Mouse (Mus musculus) embryonic fibroblast, embryonic 13.5 days (primary cell): ENCODE results near the gene Dph6. TPM values are rescaled to one million over a fixed set of nuclear protein-coding genes. Genes with fewer than 3 reads are reported as not detected.
"Not testable (repeated sequence)": the region's sequence is repeated elsewhere in the genome, so short reads cannot be mapped to it uniquely, and the experiment has no call there.

ENCODE experiments used
- H3K27ac ChIP-seq: 2 replicates; pipeline ENCODE4 v1.5.1; 2012; ENCODE audit warnings: low read length, control low read depth, inconsistent platforms; ENCODE audit not compliant: insufficient read depth
- H3K4me1 ChIP-seq: 2 replicates; pipeline ENCODE4 v1.6.1; 2011; ENCODE audit warnings: low read length; ENCODE audit not compliant: control insufficient read depth, insufficient read depth
- H3K4me3 ChIP-seq: 2 replicates; pipeline ENCODE4 v1.5.1; 2011; ENCODE audit warnings: mild to moderate bottlenecking, control low read depth, low read length; ENCODE audit not compliant: insufficient read depth
- CTCF ChIP-seq: IDR thresholded peaks from 2 replicates; pipeline ENCODE4 v1.5.1; 2011; ENCODE audit warnings: mild to moderate bottlenecking, control low read depth, low read length, moderate library complexity, borderline replicate concordance; ENCODE audit not compliant: insufficient read depth
- POLR2A ChIP-seq: IDR thresholded peaks from 2 replicates; pipeline ENCODE4 v1.6.1; 2011; ENCODE audit warnings: low read depth, mild to moderate bottlenecking, control low read depth, low read length, moderate library complexity
- polyA plus RNA-seq: library from polyadenylated mRNA; stranded (reverse); fragments of >200 nt; gene quantifications from 2 replicates; pipeline ENCODE4 v1.2.4, GENCODE M21; 2011; ENCODE audit warnings: low read depth; ENCODE audit not compliant: missing spikeins, insufficient read length

Gene Dph6
- polyA plus RNA-seq, 1 experiment: 26.5 TPM

GRCm38 (mm10) chr2:114624683-114625082 lies 30.1 kb downstream of the Dph6 start:
- Histone ChIP-seq H3K27ac (no peak overlapping the region), H3K4me3 (no peak overlapping the region), H3K4me1 (no peaks in the 10 kb centered on the region)
- no peak for TF ChIP-seq CTCF
- no peak for TF ChIP-seq POLR2A

- no peak for TF ChIP-seq POLR2A
- no peak for TF ChIP-seq CTCF
- Histone ChIP-seq H3K27ac (no peak overlapping the region), H3K4me1 (no peaks in the 10 kb centered on the region), H3K4me3 (no peak overlapping the region)
These were observed 32.2 kb downstream of the Dph6 start for GRCm38 (mm10) chr2:114622550-114622939.

GRCm38 (mm10) chr2:114621781-114622549 lies 32.8 kb downstream of the Dph6 start:
- H3K4me3 ChIP-seq: no peak overlapping the region
- no peak overlapping the region for H3K27ac ChIP-seq
- TF ChIP-seq POLR2A: no peak
- TF ChIP-seq CTCF: no peak
- H3K4me1 ChIP-seq: no peaks in the 10 kb centered on the region

GRCm38 (mm10) chr2:114611576-114611975 lies 43.2 kb downstream of the Dph6 start:
- H3K4me1 ChIP-seq: no peaks in the 10 kb centered on the region
- no peak overlapping the region for H3K27ac ChIP-seq
- TF ChIP-seq POLR2A (no peak), CTCF (no peak)
- no peak overlapping the region for H3K4me3 ChIP-seq

- no peak overlapping the region for H3K27ac ChIP-seq
These were observed 44.7 kb downstream of the Dph6 start for GRCm38 (mm10) chr2:114610110-114610509.

GRCm38 (mm10) chr2:114605202-114605601 lies 49.6 kb downstream of the Dph6 start:
- H3K4me3 ChIP-seq, H3K4me1 ChIP-seq, H3K27ac ChIP-seq: not testable (repeated sequence)

More at GRCm38 (mm10) chr2:114610110-114610509, 44.7 kb downstream of the Dph6 start:
- no peak overlapping the region for H3K4me3 ChIP-seq
- no peaks in the 10 kb centered on the region for H3K4me1 ChIP-seq
- TF ChIP-seq CTCF (no peak), POLR2A (no peak)

- no peak for TF ChIP-seq CTCF
- TF ChIP-seq POLR2A: no peak
- Histone ChIP-seq H3K4me1 (no peaks in the 10 kb centered on the region), H3K27ac (no peak overlapping the region), H3K4me3 (no peak overlapping the region)
These were observed 53.6 kb downstream of the Dph6 start for GRCm38 (mm10) chr2:114601174-114601573.

- H3K4me3 ChIP-seq: no peak overlapping the region
- no peak overlapping the region for H3K27ac ChIP-seq
- TF ChIP-seq POLR2A (no peak), CTCF (no peak)
These were observed 55.0 kb downstream of the Dph6 start for GRCm38 (mm10) chr2:114599793-114600192.

GRCm38 (mm10) chr2:114593393-114593792 lies 61.4 kb downstream of the Dph6 start:
- Histone ChIP-seq H3K27ac (no peak overlapping the region), H3K4me3 (no peak overlapping the region)
- TF ChIP-seq POLR2A (no peak), CTCF (no peak)

More at GRCm38 (mm10) chr2:114599793-114600192, 55.0 kb downstream of the Dph6 start:
- no peaks in the 10 kb centered on the region for H3K4me1 ChIP-seq

GRCm38 (mm10) chr2:114580714-114581113 lies 74.0 kb downstream of the Dph6 start:
- Histone ChIP-seq H3K4me1 (no peaks in the 10 kb centered on the region), H3K27ac (no peak overlapping the region), H3K4me3 (no peak overlapping the region)
- no peak for TF ChIP-seq CTCF
- TF ChIP-seq POLR2A: no peak

More at GRCm38 (mm10) chr2:114593393-114593792, 61.4 kb downstream of the Dph6 start:
- H3K4me1 ChIP-seq: no peaks in the 10 kb centered on the region
